Mouse (Mus musculus): ENCODE measurements at regions not wholly inside any gene's neighbourhood (a gene's known extent, or its start where the extent isn't known, plus 50 kb on each side); places are given as distances from the start of the nearest gene placed in this dataset.

DNA sequence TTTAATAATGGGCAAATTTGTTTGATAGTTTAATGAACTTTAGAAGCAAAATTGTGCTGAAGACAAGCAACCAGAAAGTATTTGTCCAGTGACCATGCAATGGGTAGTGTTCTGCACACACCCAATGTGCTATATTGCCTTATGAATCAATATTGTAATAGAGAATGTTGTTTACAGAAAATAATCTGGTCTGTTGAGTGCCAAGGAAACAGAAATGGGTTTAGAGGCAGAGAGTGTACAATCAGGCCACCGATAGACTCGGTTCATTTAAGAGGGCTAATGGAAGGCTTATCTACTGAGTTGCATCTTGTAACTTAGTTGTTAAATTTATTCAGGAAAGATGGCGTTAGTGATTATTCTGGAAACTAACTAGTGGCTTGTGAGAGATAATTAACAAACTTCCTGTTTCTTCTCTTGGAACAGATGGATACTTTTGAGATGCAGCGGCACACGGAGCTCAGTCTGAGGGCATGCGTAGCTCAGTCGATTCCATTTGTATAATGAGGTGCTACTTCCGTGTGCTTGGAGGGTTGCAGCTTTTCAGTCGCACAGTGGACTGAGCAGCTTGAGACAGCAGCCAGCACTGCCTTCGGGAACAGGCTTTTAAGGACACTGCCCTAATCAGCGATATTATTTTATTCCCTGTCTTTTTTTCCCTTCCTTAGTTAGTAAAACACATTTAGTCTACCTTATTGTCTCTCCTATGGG is 171.6 kb upstream of the Pkn2 start:
- TF ChIP-seq POLR2A (IDR thresholded peaks at IDR 0.05; ENCODE audit: control insufficient read depth, extremely low read depth, insufficient read depth, low read length, poor library complexity): no peak
- TF ChIP-seq CTCF (IDR thresholded peaks at IDR 0.05; ENCODE audit: borderline replicate concordance, control insufficient read depth, extremely low read depth, insufficient read depth, low read length, poor library complexity): no peak

All from thymus, adult 2 months (tissue).